Mouse (Mus musculus): ENCODE data around the gene Trp53rkb.

The Trp53rkb gene

DNA sequence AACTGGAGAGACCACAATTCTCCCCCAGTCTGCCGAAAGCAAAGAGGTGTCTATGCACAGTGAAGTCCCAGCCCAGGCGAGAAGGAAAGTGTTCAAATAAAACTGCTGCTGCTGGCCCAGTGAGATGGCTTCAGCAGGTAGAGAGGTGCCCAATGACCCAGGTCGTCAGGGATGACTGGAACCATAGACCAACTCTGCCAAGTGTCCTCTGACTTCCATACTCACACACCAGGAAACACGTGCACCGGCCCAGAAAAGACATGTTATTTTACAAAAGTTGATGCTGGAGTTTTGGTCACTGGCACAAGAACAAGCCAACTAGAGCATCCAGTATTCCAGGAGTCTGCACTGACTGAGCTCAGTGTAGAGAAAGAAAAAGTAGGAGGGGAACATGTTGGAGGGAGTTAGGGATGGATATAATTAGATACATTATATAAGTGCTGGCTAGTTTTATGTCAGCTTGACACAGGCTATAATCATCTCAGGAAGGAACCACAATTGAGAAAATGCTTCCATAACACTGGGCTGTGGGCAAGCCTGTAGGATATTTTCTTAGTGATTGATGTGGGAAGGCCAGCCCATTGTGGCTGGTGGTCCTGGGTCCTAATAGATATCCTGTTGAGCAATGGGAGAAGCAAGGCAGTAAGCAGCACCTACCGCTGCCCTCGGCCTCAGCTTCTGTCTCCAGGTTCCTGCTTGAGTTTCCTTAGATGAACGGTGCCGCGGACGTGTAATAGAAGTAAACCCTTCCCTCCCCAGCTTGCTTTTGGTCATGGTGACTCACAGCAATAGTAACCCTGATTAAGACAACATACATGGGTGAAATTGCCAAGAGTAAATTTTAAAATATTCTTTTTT lies 7.5 kb downstream of the Trp53rkb start:
- no peak for DNase-seq

DNA sequence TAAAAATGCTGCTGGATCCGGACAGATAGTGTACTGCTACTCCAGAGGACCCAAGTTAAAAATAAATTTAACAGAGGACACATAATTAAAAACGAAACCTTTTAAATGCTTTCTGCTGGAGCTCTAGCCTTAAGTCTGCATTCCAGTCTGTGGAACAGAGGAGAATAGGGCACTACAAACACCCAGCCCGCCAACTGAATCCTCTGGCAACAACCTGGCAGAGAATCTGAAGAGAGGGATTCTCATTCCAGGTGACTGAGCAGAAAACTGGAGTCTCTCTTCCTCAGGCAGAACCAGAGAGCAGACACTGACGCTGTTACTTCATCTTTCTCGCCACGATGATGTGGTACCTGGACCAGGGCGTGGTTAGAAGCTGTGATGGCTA lies 8.1 kb downstream of the Trp53rkb start:
- DNase-seq, result no peak

DNA sequence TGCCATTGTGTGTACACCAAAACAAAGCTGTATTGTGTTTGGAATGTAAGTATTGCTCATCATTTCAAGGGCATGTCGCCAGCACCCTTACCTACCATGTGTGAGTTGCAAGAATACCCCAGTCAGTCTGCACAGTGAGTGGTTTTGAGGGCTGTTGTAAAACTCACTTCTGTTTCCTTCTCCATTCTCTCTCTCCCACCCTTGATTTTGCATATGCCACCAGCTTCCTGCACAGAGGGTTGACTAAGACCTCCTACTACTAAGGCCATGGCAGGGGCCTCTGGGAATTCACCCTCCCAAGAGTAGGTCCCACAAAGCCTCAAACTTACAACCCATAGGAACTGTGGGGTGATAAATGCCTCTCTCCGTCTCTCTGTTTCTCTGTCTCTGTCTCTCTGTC lies 9.1 kb downstream of the Trp53rkb start:
- no peak for DNase-seq

DNA sequence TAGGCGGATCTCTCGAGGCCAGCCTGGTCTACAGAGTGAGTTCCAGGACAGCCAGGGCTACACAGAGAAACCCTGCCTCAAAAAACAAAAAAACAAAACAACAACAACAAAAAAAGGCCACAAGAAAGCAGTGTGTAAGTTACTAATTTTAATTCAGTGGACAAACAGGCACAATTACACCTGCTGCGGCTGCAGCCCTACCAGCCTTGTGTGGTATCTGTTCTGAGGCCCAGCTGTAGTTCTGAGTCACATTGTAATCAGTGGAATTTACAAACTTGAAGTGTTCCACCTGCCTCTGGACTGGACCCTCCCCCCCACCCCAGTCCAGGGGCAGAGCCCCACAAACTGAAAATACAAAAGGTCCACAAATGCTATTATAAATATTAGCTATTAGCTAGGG lies 11.0 kb downstream of the Trp53rkb start:
- DNase-seq, result no peak

DNA sequence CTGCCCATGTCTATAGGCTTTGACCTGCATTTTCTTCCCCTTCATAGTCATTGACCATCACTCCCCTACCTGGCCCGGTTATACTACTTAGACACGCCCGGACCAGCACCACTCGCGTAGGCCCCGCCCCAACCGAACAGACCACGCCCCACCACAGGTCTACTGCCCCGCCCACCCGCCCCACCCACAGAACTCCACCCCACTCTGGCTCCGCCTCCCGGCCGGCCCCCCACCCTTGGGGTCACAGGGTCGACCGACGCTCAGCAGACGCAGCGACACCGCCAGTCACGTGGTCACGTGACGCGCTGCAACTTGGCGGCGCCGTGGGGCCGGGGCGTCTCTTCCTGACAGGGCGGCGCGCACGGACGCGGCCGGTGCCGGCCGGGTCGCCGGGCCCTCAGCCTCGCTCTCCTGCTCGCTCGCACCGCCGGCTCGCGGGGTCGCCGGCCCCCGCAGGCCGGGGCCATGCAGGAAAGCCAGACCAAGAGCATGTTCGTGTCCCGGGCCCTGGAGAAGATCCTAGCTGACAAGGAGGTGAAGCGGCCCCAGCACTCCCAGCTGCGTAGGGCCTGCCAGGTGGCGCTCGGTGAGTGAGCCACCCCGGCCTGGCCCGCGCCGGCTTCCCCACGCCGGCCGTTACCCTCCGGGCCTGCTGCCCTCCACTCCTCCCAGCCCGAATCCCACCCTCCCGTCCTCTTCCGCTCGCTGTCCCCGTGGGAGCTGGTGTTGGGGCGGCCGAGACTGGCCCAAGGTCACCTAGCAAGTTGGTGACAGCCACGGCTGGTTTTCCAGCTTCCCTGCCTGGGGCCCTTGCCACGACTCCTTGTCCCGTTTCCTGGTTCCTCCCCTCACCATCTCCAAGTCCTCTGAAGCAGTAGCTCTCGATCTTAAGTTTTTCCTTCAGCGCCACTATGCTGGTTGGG lies 13.2 kb downstream of the Trp53rkb start, which contains the start of gene Arfgef2:
Gene Arfgef2 (plus strand): TSS at position 339 of the 923 bp plus-strand sequence.
- DNase-seq, result peak; percentile 84

DNA sequence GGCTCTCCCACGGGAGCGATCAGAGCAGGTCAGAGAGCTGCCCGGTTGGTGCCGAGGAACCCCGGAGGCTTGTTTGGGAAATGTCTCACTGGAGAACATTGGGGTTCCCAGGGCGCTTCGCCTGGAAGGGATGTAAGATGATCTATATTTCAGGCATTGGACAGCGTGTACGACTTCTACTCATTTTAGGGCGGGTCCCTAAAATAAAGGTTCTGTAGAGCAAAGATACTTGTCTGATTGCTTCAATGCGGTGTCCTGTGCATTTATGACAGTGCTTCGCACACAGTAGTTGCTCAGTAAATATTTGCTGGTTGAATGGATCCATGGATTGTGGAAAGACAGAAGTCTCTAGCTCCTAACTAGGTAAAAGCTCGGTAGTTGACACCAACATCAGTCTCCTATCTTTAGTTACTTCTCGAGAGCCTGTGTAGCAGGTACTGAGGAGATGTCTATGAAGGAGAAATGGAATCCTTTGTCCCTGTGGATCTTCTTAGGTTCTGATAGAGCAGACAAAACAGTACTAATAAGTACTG lies 13.9 kb downstream of the Trp53rkb start:
- no peak for DNase-seq

DNA sequence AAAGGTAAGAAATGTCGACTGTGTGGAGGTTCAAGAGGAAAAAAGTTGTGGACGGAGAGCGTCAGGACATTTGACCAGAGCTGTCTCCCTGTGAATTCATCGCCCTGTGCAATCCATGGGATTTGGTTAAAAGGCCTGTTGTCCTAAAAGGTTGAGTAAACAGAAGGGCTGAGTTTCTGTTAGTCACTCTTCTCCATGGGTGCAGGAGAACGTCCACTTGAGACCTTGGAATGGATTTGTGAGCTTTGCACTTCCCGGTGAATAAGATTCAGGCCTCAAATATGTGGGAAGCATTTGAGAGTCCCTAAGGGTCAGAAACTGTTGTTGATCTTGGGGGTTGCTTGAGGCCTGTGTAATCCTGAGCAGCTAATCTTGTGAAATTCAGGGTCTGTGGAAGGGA lies 14.5 kb downstream of the Trp53rkb start:
- no peak for DNase-seq

DNA sequence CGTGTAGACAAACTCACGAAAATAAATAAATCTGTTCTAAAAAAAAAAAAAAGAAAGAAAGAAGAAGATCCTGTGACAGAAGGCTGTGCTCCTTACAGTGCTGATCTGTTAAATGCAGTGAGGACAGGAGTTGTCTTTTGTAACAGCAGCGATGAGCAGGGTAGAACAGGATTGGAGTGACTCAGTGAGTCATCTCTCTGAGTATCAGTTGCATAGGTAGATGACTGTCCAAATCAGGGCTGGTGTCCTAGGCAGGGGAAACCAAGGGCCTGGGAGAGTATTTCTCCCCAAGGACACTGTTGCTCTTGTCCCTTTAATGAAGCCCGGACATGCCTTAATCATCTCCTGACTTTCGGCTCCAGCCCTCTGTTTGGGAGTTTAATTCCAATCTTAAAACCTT lies 17.2 kb downstream of the Trp53rkb start:
- DNase-seq, result no peak

DNA sequence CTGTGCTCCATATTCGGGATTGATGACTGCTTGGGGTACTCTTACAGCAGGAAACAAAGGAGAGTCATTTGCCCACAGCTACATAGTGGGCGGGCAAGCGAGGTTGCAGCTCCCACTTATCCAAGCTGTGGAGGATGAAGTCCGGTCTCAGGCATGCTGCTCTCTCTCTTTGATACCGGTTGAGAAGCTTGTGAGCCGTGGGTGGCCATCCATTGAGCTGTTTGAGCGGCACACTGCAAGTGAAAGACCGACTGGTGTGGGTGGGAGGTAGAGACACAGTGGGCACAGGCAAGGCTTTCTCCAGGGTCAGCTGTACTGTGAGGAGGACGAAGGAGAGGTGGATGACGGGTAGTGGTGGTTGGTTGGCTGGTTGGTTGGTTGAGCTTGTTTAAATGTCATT lies 18.5 kb downstream of the Trp53rkb start:
- DNase-seq, result no peak

DNA sequence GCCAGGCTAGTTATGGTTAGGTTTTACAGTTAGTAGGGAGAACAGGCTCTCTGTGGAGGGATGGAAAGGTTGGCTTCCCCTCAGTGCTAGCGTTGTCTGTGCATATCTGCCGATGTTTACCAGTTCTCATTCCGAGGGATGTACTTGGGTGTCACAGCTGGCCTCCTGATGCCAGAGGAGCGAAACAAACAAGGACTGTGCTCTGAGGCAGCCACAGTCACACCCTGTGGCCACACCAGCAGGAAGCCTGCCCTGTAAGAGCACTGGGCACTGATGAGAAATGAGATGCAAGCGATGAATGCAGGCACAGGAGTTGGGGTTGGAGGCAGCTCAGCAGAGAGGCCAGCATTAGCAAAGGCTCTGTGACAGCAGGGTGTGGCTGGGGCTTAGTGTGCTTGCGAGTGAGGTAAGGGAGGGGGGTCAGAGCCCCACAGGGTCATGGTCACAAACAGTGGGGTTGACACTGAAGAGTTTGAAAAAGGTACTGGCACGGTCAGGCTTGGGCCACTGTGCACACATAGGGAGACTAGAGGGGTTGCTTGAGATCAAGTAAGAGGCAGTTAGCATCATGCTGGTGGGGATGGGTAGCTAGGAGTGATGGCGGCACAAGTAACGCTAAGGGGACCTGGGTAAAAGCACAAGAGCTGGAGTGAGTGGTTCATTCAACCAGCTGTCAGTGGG lies 26.3 kb downstream of the Trp53rkb start:
- DNase-seq, result no peak

DNA sequence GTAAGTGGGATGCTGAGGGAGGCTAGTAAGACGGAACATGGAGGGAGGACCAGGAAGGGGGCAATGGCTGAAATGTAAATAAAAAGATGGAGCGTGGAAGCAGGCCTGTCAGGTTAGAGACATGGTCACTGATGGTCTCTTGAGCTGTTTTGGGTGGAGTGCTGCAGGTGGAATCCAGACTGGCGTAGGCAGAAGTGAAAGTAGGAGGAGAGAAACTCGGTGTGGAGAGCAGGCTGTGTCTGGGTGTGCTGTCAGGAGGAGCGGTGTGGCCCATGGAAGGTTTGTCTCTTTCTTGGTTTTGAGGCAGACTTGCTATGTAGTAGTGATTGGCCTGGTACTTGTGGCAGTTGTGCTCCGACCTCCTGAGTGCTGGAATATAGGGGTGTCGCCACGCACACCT lies 27.5 kb downstream of the Trp53rkb start:
- DNase-seq, result no peak

DNA sequence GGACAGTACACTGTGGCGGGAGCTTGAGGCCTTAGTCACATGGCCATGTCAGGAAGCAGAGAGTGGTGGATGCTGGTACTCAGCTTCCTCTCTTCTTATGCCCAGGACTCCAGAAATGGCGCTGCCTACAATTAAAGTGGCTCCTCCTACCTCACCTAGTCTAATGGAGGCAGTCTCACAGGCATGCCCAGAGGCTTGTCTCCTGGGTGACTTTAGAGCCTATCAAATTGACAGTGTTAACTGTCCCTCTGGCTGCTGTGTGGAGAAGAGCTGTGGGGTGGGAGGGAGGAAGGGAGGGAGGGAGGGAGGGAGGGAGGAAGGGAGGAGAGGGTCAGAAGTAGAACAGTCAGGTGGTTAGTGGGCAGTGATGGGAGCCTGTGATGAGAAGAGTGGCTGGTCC lies 28.5 kb downstream of the Trp53rkb start:
- DNase-seq, result no peak

DNA sequence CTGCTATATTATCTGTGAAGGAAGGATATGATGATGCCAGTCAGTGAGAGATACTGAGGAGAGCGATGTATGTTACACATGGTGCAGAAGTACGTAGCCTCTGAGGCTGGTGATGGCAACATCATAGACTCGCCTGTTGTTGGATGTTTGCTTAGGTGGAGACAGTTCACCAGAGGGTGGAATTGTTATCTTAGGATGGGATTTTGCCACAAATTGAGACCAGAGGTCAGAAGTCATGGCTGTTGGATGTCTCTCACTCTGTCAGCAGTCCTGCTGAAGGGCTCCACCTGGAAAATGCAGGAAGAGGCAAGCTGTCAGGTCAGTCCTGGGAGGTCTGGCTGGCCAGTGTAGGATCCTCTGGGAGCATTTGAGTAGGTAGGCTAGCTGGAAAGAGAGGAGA lies 29.1 kb downstream of the Trp53rkb start:
- DNase-seq, result no peak

DNA sequence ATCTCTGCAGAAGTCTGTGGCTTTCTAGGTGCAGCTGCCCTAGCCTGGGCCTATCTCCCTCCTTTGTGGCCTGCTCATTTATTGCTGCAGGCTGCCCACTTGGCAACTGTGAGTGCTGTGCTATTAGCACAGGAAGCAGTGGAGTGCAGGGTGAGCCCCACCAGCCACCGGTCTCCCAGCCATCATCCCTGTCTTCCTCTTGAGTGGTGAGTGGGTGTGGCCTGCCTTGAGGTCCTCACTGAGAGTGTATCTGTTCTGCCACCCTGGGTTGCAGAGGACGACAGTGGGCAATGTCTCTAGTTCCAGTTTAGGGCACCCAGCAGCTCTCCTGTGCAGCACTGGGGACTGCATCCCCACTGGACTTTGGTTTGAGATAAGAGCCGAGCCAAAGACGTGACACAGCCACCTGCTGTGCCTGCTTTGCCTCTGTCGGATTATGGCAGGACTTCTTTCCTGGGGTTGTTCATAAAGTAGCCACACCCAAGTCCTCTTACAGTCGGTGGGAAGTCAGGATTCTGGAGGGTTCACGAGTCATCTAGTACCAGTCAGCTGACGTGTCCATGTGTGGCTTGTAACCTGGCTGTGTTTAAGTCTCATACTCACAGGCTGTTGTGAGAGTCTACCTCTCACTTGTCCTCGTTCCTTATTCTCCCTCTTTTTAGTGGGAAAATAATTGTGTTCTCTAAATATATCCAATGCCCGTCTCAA lies 29.9 kb downstream of the Trp53rkb start:
- no peak for DNase-seq

DNA sequence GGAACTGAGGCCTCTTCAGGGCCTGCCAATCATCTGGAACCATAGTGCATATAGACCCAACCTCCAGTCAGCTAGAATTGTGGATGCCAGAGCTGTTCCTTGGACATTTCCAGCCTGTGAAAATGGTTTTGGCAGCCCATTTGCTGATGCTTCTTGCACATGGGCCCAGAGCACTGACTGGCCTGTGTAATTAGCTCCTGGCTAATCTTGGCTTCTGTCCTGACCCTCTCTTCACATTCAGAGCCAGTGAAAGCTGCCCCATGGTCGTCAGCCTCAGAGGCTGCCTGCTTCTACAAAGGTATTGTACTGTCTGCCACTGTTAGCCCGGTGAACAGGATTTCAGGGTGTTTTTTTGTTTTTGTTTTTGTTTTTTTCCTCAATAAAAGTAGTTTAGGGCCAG lies 30.6 kb downstream of the Trp53rkb start:
- no peak for DNase-seq

DNA sequence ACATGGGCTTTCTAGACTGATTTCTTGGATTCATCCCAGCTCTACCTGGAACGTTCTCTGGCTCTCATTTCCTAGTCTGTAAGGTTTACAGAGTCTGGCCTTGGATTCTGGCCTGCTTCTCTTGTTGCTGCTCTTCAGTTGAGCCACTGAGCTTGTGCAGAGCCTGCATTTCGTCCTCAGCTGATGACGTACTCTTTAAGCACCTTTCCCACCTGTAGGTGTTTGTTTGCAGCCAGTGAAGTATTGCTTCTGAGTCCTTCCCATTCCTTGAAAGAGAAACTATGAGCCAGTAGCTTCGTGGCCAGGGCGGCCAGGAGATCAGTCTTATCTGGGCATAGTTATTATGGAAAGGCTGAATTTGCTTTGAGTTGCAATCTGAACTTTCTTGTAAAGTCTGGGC lies 32.1 kb downstream of the Trp53rkb start:
- DNase-seq, result no peak

DNA sequence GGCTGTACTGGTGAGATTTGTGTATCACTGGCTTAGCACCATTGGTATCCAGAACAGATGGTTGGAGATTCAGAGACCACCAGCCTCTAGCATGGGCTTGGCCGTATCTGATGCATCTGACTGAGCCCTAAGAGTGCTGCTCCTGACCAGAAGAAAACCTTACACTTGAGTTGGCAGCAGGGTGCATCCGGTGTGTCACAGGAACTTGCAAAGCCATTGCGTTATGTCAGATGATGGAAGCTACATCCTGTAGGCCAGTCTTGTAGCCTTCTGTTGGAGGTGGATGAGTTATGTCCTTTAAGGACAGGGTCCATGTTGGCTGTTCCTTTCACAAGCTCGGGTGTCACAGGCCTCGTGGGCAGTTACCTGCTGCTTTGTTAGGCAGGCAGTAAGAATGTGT lies 32.7 kb downstream of the Trp53rkb start:
- no peak for DNase-seq

DNA sequence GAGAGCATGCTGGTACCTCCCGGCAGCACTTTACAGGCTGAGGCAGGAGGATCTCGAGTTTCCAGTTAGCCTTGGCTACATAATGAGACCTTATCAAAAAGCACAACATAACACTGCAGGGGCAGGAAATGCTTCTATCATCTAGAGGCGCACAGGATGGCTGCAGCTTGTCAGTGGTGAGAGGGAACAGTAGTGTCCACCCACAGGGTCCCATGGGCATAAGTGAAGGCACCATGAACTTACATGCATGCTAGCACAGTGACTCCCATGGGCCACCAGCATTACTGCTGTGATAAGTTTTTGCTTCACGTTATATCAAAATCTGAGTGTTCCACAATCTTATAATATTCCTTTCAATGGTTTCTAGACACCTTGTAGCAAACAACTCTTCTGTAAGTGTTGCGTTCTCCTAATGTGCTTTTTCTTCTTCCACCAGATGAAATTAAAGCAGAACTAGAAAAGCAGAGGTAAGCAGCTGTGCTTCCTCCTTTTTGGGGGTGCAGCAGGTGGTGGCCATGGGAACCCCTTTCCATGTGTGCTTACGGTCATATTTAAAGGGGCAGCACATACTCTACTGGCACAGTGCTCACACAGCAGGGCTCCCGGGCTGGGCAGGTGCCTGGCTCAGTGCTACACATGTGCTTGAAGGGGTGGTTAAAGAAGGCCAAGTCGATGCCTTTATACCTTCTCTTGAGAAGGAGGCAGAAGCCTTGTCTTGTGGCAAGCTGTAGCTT lies 34.3 kb downstream of the Trp53rkb start:
- no peak for DNase-seq

DNA sequence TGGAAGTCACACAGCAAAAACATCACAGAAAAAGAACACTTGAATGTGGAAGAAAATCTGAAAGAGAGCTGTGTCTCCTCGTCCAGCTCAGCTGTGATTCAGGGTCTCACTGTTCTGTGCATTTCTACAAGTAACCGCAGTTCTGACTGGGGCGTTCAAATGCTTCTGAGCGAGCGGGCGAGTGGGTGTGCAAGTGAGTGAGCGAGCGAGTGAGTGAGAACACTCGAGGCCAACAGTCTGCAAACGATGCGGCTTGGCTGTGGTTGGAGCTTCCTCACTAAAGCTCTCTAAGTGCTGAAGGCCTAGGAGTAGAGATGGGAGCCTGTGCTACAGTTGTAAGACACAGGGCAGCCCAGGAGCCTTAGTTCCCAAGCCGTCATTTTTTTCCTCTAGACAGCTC lies 36.0 kb downstream of the Trp53rkb start:
- no peak for DNase-seq

DNA sequence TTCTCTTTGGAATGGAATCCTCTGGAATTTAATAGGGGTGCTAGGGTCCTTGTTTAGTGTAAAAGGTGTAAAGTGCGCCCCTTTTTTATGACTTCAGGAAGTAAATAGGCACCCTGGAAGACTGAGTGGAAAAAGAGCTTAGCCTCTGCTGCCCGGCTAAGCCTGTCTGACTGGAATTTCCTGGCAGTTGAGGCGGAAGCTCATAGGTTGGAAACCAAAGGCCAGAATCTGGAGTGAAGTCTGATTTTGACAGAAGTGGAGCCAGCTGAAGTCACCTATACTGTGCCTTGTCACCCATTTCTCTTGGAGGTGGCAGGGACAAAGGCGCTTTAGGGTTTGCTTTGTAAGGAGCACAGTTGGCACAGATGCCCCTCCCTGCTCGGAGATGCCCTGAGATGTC lies 38.0 kb downstream of the Trp53rkb start:
- DNase-seq, result no peak

DNA sequence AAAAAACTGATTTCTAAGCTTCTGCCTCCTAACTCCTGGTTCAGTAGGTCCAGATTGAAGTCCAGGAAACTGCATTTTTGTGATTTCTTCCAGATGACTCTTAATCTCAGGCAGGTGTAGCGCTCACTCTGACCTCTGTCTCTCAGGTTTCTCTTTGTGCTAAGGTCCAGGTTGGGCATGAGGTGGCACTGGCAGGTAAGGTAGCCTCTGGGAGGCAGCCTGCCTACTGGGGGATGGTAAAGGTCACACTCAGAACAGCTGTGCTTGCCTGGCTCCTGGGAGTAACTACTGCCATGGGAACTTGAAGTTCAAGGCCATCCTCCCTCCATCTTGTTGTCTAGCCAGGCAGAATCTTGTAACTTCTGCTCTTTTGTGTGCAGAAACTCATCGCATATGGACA lies 41.8 kb downstream of the Trp53rkb start:
- DNase-seq, result no peak

DNA sequence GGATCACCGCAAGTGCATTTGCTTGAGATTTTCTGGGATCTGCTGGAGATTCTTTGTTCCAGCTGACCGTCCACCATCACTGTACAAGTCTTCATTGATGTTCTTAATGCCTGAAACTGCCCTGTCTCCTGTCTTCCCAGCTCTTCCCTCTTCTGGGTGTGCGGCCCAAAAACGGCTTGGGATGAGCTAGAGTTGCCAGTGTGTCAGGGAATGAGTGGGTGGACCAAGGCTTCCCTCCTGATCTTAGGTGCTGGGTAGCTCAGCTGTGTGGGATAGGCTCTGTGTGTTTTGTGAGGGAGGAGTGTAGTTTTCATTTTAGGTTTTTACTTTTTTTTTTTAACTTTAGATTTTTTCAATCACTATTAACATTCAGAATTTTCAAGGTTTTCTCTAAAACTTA lies 42.5 kb downstream of the Trp53rkb start:
- no peak for DNase-seq
